Mouse (Mus musculus): ENCODE data around the gene Olfr458. TPM values are rescaled to one million over a fixed set of nuclear protein-coding genes. Genes with fewer than 3 reads are reported as not detected.

Olfr458 gene
- polyA plus RNA-seq, 2 experiments, result not detected

- Histone ChIP-seq H3K9ac (replicated peaks) (no peak overlapping the region), H3K4me1 (replicated peaks; ENCODE audit: control insufficient read depth in 2 of 2, insufficient read depth in 2 of 2, low read length in 1 of 2) (no peaks in the 10 kb centered on the region), H3K27ac (no peak overlapping the region), H3K36me3 (replicated peaks; ENCODE audit: control insufficient read depth, insufficient read depth, low read depth) (no peaks in the 10 kb centered on the region), H3K4me2 (ENCODE audit: low read depth) (no peak overlapping the region), H3K9me3 (ENCODE audit: control insufficient read depth, low read length) (no peaks in the 10 kb centered on the region), H3K27me3 (ENCODE audit: control insufficient read depth, insufficient read depth, low read length) (no peaks in the 10 kb centered on the region), H3K4me3 (ENCODE audit: insufficient read depth in 1 of 2, low read depth in 2 of 2, low read length in 2 of 2) (no peak overlapping the region)
- ATAC-seq (ENCODE audit: insufficient read depth) (no peak), DNase-seq (ENCODE audit: low read depth in 3 of 3, low spot score in 3 of 3) (no peak)
- TF ChIP-seq CTCF (IDR thresholded peaks at IDR 0.05; ENCODE audit: low read depth) (no peak), EP300 (IDR thresholded peaks at IDR 0.05; ENCODE audit: low read depth) (no peak)
- WGBS (ENCODE audit: insufficient replicate concordance), result 45% methylated on average over 2 of the region's 2 CpGs
These were observed 17.6 kb downstream of the Olfr458 start for GRCm38 (mm10) chr6:42447381-42447780.

GRCm38 (mm10) chr6:42444491-42444890, 20.5 kb downstream of the Olfr458 start:
- Histone ChIP-seq H3K27ac (no peak overlapping the region), H3K27me3 (ENCODE audit: control insufficient read depth, insufficient read depth, low read length) (no peaks in the 10 kb centered on the region), H3K9me3 (ENCODE audit: control insufficient read depth, low read length) (no peaks in the 10 kb centered on the region), H3K4me1 (replicated peaks; ENCODE audit: control insufficient read depth in 2 of 2, insufficient read depth in 2 of 2, low read length in 1 of 2) (no peaks in the 10 kb centered on the region), H3K4me3 (ENCODE audit: insufficient read depth in 1 of 2, low read depth in 2 of 2, low read length in 2 of 2) (no peak overlapping the region), H3K4me2 (ENCODE audit: low read depth) (no peak overlapping the region), H3K9ac (replicated peaks) (no peak overlapping the region), H3K36me3 (replicated peaks; ENCODE audit: control insufficient read depth, insufficient read depth, low read depth) (no peaks in the 10 kb centered on the region)
- TF ChIP-seq CTCF (IDR thresholded peaks at IDR 0.05; ENCODE audit: low read depth) (no peak), EP300 (IDR thresholded peaks at IDR 0.05; ENCODE audit: low read depth) (no peak)
- WGBS (ENCODE audit: insufficient replicate concordance), result 51% methylated on average over 2 of the region's 2 CpGs
- DNase-seq (ENCODE audit: low read depth in 3 of 3, low spot score in 3 of 3), result no peak
- ATAC-seq (ENCODE audit: insufficient read depth), result no peak

DNA sequence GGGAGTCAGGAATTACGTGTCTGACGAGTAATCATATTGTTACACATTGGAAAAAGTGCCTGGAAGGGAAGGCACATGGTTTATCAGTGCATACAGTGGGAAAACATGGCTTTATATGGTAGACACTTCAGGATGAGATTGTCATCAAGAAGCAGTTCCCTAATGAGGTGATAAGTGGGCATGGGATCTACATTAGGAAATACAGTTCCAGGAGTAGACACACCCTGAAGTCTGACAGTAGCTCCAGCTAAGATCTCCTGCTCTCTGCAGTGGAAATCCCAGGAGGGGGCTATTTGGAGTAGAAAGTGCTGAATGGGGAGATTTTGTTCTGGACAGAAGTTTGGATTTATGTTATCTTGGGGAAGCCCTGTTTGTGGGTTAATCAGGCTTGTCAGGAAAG, 23.6 kb downstream of the Olfr458 start:
- DNase-seq (ENCODE audit: low read depth in 3 of 3, low spot score in 3 of 3) (no peak), ATAC-seq (ENCODE audit: insufficient read depth) (no peak)
- no peak overlapping the region for H3K9ac ChIP-seq (replicated peaks)
- no peak overlapping the region for H3K4me2 ChIP-seq (ENCODE audit: low read depth)
- WGBS (ENCODE audit: insufficient replicate concordance), result 49% methylated on average over 2 of the region's 2 CpGs
- TF ChIP-seq EP300 (IDR thresholded peaks at IDR 0.05; ENCODE audit: low read depth) (no peak), CTCF (IDR thresholded peaks at IDR 0.05; ENCODE audit: low read depth) (no peak)
- H3K9me3 ChIP-seq (ENCODE audit: control insufficient read depth, low read length), result no peaks in the 10 kb centered on the region
- no peak overlapping the region for H3K27ac ChIP-seq
- H3K36me3 ChIP-seq (replicated peaks; ENCODE audit: control insufficient read depth, insufficient read depth, low read depth), result no peaks in the 10 kb centered on the region
- no peak overlapping the region for H3K4me3 ChIP-seq (ENCODE audit: insufficient read depth in 1 of 2, low read depth in 2 of 2, low read length in 2 of 2)
- no peaks in the 10 kb centered on the region for H3K4me1 ChIP-seq (replicated peaks; ENCODE audit: control insufficient read depth in 2 of 2, insufficient read depth in 2 of 2, low read length in 1 of 2)
- no peaks in the 10 kb centered on the region for H3K27me3 ChIP-seq (ENCODE audit: control insufficient read depth, insufficient read depth, low read length)

- WGBS (ENCODE audit: insufficient replicate concordance), result 48% methylated on average over 2 of the region's 2 CpGs
- no peak overlapping the region for H3K4me3 ChIP-seq (ENCODE audit: insufficient read depth in 1 of 2, low read depth in 2 of 2, low read length in 2 of 2)
- no peak overlapping the region for H3K9ac ChIP-seq (replicated peaks)
- TF ChIP-seq CTCF (IDR thresholded peaks at IDR 0.05; ENCODE audit: low read depth) (no peak), EP300 (IDR thresholded peaks at IDR 0.05; ENCODE audit: low read depth) (no peak)
- H3K4me2 ChIP-seq (ENCODE audit: low read depth), result no peak overlapping the region
- H3K9me3 ChIP-seq (ENCODE audit: control insufficient read depth, low read length), result no peaks in the 10 kb centered on the region
- no peak overlapping the region for H3K27ac ChIP-seq
- H3K27me3 ChIP-seq (ENCODE audit: control insufficient read depth, insufficient read depth, low read length), result no peaks in the 10 kb centered on the region
- no peak for ATAC-seq (ENCODE audit: insufficient read depth)
- DNase-seq (ENCODE audit: low read depth in 3 of 3, low spot score in 3 of 3), result no peak
- no peaks in the 10 kb centered on the region for H3K36me3 ChIP-seq (replicated peaks; ENCODE audit: control insufficient read depth, insufficient read depth, low read depth)
- H3K4me1 ChIP-seq (replicated peaks; ENCODE audit: control insufficient read depth in 2 of 2, insufficient read depth in 2 of 2, low read length in 1 of 2), result no peaks in the 10 kb centered on the region
These were observed 29.5 kb downstream of the Olfr458 start for GRCm38 (mm10) chr6:42435490-42435889.

- 40% methylated on average over 6 of the region's 6 CpGs for WGBS (ENCODE audit: insufficient replicate concordance)
- TF ChIP-seq CTCF (IDR thresholded peaks at IDR 0.05; ENCODE audit: low read depth) (no peak), EP300 (IDR thresholded peaks at IDR 0.05; ENCODE audit: low read depth) (no peak)
- Histone ChIP-seq H3K36me3 (replicated peaks; ENCODE audit: control insufficient read depth, insufficient read depth, low read depth) (no peaks in the 10 kb centered on the region), H3K27ac (no peak within 1 kb of the TSS), H3K4me3 (ENCODE audit: insufficient read depth in 1 of 2, low read depth in 2 of 2, low read length in 2 of 2) (no peak within 1 kb of the TSS), H3K9me3 (ENCODE audit: control insufficient read depth, low read length) (no peaks in the 10 kb centered on the region), H3K4me1 (replicated peaks; ENCODE audit: control insufficient read depth in 2 of 2, insufficient read depth in 2 of 2, low read length in 1 of 2) (no peaks in the 10 kb centered on the region), H3K9ac (replicated peaks) (no peak within 1 kb of the TSS), H3K4me2 (ENCODE audit: low read depth) (no peak within 1 kb of the TSS), H3K27me3 (ENCODE audit: control insufficient read depth, insufficient read depth, low read length) (no peaks in the 10 kb centered on the region)
- ATAC-seq (ENCODE audit: insufficient read depth) (no peak), DNase-seq (ENCODE audit: low read depth in 3 of 3, low spot score in 3 of 3) (no peak)
These were observed 30.6 kb downstream of the Olfr458 start, which contains the start of gene Tas2r126 for GRCm38 (mm10) chr6:42434446-42434845. Gene Tas2r126, plus strand, starts transcription at chr6:42434535.
